Mouse (Mus musculus) liver, embryonic 12.5 days (tissue): ENCODE data around the gene Eif4a1. TPM values are rescaled to one million over a fixed set of nuclear protein-coding genes. Genes with fewer than 3 reads are reported as not detected.
A peak's percentile ranks its signal among the peaks of the same experiment; 100 is the strongest.

Experiments
- ATAC-seq: fragments of 200-750 bp; cut with Nextera tagmentation; 2 replicates; pipeline ENCODE4 v1.8.0; 2017; ENCODE audit warnings: moderate number of reproducible peaks, mild to moderate bottlenecking, moderate library complexity
- H3K27ac ChIP-seq: fragments of 300-500 bp; sonication (generic); 2 replicates; pipeline ENCODE4 v1.5.1; 2016; ENCODE audit warnings: mild to moderate bottlenecking
- H3K27me3 ChIP-seq: fragments of 300-500 bp; sonication (generic); replicated peaks from 2 replicates; pipeline ENCODE4 v1.6.1; 2016; ENCODE audit warnings: mild to moderate bottlenecking, moderate library complexity
- H3K36me3 ChIP-seq: fragments of 300-500 bp; sonication (generic); 2 replicates; pipeline ENCODE4 v1.6.1; 2016; ENCODE audit warnings: mild to moderate bottlenecking, moderate library complexity
- H3K4me1 ChIP-seq: fragments of 300-500 bp; sonication (generic); 2 replicates; pipeline ENCODE4 v1.6.1; 2016
- H3K4me2 ChIP-seq: fragments of 300-500 bp; sonication (generic); 2 replicates; pipeline ENCODE4 v1.6.1; 2016; ENCODE audit warnings: mild to moderate bottlenecking, moderate library complexity
- H3K4me3 ChIP-seq: fragments of 300-500 bp; sonication (generic); 2 replicates; pipeline ENCODE4 v1.5.1; 2016; ENCODE audit warnings: mild to moderate bottlenecking, moderate library complexity
- H3K9ac ChIP-seq: fragments of 300-500 bp; sonication (generic); 2 replicates; pipeline ENCODE4 v1.6.1; 2016; ENCODE audit warnings: mild to moderate bottlenecking, moderate library complexity
- H3K9me3 ChIP-seq: fragments of 300-500 bp; sonication (generic); replicated peaks from 2 replicates; pipeline ENCODE4 v1.6.1; 2016; ENCODE audit warnings: mild to moderate bottlenecking, moderate library complexity
- WGBS: fragments of 180-500 bp; shearing (Covaris S2); methylation state at CpG from one replicate; pipeline ENCODE4 v1.1.7; 2016; ENCODE audit not compliant: insufficient replicate concordance; 5-methylcytosine and 5-hydroxymethylcytosine counted together
- polyA plus RNA-seq: library from polyadenylated mRNA; unstranded; fragments of >200 nt; fragmentation: Nextera tagmentation; extraction: Ambion mirVana; gene quantifications from 2 replicates; pipeline ENCODE4 v1.2.1, GENCODE M21; 2016

Eif4a1 gene
- 393 and 408 TPM in 2 replicates for polyA plus RNA-seq

DNA sequence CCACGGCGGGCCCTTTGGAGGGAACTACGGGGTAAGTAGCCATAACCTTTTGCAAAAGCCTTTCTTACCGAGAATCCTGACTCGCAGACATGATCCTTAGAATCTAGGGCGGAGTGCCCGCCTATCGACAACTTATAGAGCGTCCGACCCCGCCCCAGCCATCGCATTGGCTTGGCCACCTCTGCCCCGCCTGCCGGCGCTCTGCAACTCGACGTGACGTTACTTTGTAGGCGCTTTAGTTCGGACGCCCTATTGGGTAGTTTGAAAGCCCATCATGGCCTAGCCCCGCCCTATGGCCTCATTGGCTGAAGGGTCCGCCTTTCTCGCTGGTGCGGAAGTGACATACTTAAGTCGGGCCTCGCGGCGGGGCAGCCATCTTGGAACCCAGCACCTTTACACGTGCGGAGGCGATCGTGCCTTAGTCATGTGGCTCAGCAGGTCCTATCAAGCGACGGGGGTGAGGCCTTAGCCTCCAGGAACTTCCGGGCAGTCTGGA, at the start of gene Eif4a1:
Gene Eif4a1, minus strand, starts transcription at position 213 of the 496 bp plus-strand sequence.
- ATAC-seq: peak; percentile 97
- Histone ChIP-seq H3K9ac (peak within 1 kb of the TSS; percentile 99), H3K27me3 (no peaks in the 10 kb centered on the region), H3K4me1 (peaks cover 58% of the 10 kb centered on the region), H3K9me3 (no peaks in the 10 kb centered on the region), H3K4me2 (peak within 1 kb of the TSS; percentile 89), H3K27ac (peak within 1 kb of the TSS; percentile 97), H3K36me3 (peaks cover 86% of the 10 kb centered on the region), H3K4me3 (peak within 1 kb of the TSS; percentile 96)
- WGBS: under 1% methylated on average over 36 of the region's 36 CpGs

GRCm38 (mm10) chr11:69720852-69721251, 48.6 kb upstream of the Eif4a1 start:
- WGBS: 76% methylated on average over 6 of the region's 6 CpGs
- peaks cover 46% of the 10 kb centered on the region for H3K4me1 ChIP-seq

GRCm38 (mm10) chr11:69719423-69719822, 47.2 kb upstream of the Eif4a1 start:
- Histone ChIP-seq H3K27me3 (no peaks in the 10 kb centered on the region), H3K36me3 (no peaks in the 10 kb centered on the region), H3K9ac (peak overlapping the region; percentile 66; the same call in 1 of the 2 replicates), H3K4me1 (peaks cover 50% of the 10 kb centered on the region), H3K4me3 (no peak overlapping the region), H3K4me2 (no peak overlapping the region), H3K27ac (peak overlapping the region; percentile 78), H3K9me3 (0 out of 2 replicates have a peak, but pooled peaks cover 4% of the 10 kb centered on the region)
- 65% methylated on average over 6 of the region's 6 CpGs for WGBS
- no peak for ATAC-seq

More at GRCm38 (mm10) chr11:69720852-69721251, 48.6 kb upstream of the Eif4a1 start:
- no peak overlapping the region for H3K4me2 ChIP-seq
- no peaks in the 10 kb centered on the region for H3K27me3 ChIP-seq
- no peak overlapping the region for H3K9ac ChIP-seq
- H3K27ac ChIP-seq: no peak overlapping the region
- H3K9me3 ChIP-seq: peaks cover 8% of the 10 kb centered on the region; the same call in 1 of the 2 replicates
- no peak for ATAC-seq
- no peaks in the 10 kb centered on the region for H3K36me3 ChIP-seq
- H3K4me3 ChIP-seq: no peak overlapping the region

GRCm38 (mm10) chr11:69718661-69719060, 46.4 kb upstream of the Eif4a1 start:
- H3K4me1 ChIP-seq: peaks cover 50% of the 10 kb centered on the region
- H3K4me2 ChIP-seq: peak overlapping the region; percentile 68
- H3K9me3 ChIP-seq: no peaks in the 10 kb centered on the region
- H3K9ac ChIP-seq: peak overlapping the region; percentile 66
- peak overlapping the region; percentile 30 for H3K4me3 ChIP-seq
- peak overlapping the region; percentile 78 for H3K27ac ChIP-seq
- H3K36me3 ChIP-seq: no peaks in the 10 kb centered on the region
- 14% methylated on average over 15 of the region's 15 CpGs for WGBS
- ATAC-seq: peak; percentile 94
- H3K27me3 ChIP-seq: no peaks in the 10 kb centered on the region

DNA sequence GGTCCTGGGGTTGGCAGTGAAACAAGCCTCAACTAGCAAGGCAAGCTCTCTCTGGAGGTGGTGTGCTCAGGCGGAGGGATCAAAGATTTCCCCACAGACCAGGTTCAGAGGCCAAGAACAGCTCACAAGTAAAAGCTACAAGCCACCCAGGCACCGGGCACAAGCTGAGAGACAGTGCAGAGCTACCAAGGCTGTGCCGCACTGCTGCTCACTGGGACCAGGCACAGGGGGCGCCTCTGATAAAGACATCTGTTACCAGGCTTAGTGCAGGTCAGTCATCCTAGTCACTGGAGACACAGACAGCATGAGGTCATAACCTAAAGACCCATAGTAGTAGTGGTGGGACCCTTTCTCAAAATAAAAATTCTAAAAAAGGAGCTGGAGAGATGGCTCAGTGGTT, 44.7 kb upstream of the Eif4a1 start:
- Histone ChIP-seq H3K9me3 (no peaks in the 10 kb centered on the region), H3K4me1 (peaks cover 42% of the 10 kb centered on the region), H3K4me2 (no peak overlapping the region), H3K27ac (0 out of 2 replicates have a peak overlapping the region, but pooled peaks have one; percentile 33), H3K9ac (no peak overlapping the region), H3K36me3 (no peaks in the 10 kb centered on the region), H3K4me3 (no peak overlapping the region), H3K27me3 (no peaks in the 10 kb centered on the region)
- WGBS: 60% methylated on average over 4 of the region's 4 CpGs
- 0 out of 2 replicates have a peak, but pooled peaks have one; percentile 9 for ATAC-seq

DNA sequence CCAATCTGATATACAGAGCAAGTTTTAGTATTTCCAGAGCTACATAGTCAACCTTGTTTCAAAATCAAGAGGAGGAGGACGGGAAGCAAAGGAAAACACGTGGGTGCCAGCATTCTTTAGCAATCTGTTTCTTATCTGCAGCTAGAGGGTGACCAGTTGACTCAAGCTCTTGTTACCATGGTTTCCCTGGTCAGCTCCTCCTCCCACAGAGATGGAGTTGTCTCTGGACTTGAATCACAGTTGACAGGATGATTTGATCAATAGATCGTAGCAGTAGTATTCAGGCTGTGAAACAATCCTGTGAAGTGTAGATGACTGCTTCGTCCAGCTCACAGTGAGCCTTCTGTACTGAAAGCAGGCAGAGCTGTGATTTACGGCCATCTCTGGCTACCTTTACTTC, 43.7 kb upstream of the Eif4a1 start:
- ATAC-seq: no peak
- 0 out of 2 replicates have a peak overlapping the region, but pooled peaks have one; percentile 20 for H3K27ac ChIP-seq
- H3K4me1 ChIP-seq: peaks cover 47% of the 10 kb centered on the region
- no peaks in the 10 kb centered on the region for H3K36me3 ChIP-seq
- H3K9me3 ChIP-seq: no peaks in the 10 kb centered on the region
- no peaks in the 10 kb centered on the region for H3K27me3 ChIP-seq
- no peak overlapping the region for H3K4me3 ChIP-seq
- H3K4me2 ChIP-seq: no peak overlapping the region
- no peak overlapping the region for H3K9ac ChIP-seq
- 32% methylated on average over 5 of the region's 5 CpGs for WGBS

DNA sequence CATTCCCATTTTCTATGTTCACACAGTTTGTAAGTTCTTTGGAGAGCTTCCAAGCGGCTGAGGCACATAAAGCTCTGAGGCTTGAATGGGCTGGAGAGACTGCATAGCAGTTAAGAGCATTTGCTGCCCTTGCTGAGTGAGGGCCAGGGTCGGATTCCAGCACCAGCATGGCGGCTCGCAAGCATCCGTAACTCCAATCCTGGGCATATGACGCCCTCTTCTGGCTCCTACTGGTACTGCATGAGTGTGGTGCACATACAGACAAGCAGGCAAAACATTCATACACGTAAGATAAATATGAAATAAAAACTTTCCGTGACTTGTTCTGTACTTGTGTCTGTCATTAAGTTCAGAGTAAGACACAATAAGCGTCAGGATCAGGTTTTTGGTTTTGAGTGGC, 43.3 kb upstream of the Eif4a1 start:
- Histone ChIP-seq H3K27ac (peak overlapping the region; percentile 13; the same call in 1 of the 2 replicates), H3K4me3 (no peak overlapping the region), H3K9ac (no peak overlapping the region), H3K4me1 (peaks cover 51% of the 10 kb centered on the region), H3K36me3 (no peaks in the 10 kb centered on the region), H3K27me3 (no peaks in the 10 kb centered on the region), H3K4me2 (no peak overlapping the region), H3K9me3 (no peaks in the 10 kb centered on the region)
- no peak for ATAC-seq
- 54% methylated on average over 9 of the region's 9 CpGs for WGBS

- no peak for ATAC-seq
- H3K4me2 ChIP-seq: no peak overlapping the region
- no peak overlapping the region; the same call in 1 of the 2 replicates for H3K27ac ChIP-seq
- H3K9ac ChIP-seq: no peak overlapping the region
- H3K4me1 ChIP-seq: peaks cover 58% of the 10 kb centered on the region
- H3K4me3 ChIP-seq: no peak overlapping the region
- no peaks in the 10 kb centered on the region for H3K36me3 ChIP-seq
- WGBS: 71% methylated on average over 18 of the region's 18 CpGs
- no peaks in the 10 kb centered on the region for H3K27me3 ChIP-seq
- H3K9me3 ChIP-seq: no peaks in the 10 kb centered on the region
Measured at GRCm38 (mm10) chr11:69714636-69715329, 42.6 kb upstream of the Eif4a1 start.

DNA sequence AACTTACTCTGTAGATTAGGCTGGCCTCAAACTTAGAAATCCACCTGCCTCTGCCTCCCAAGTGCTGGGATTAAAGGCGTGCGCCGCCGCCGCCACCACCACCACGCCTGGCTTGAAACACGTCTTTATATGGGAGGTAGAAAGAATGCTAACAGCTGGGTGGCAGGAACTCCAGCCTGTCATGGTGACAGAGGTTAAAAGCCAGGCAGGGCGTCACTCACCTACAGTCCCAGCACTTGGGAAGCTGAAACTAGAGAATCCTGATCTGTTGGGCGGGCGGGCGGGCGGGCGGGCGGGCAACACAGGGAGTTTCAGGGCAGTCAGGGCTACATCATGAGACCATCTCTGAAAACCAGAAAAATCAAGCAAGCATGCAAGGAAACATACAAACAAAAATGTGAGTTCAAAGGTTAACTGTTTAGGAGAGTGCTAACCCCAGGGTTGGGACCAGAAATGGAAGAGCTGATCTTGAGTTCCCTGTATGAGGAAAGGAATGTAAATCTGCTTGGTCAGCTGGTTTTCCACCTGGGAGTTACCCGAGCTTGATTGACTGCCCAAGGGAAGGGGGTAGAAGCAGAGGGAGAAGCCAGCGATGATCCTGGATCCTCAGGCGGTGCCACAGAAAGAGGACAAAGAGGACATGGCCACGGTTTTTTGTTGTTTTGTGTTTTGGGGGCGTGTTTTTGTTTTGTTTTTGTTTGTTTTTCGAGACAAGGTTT, 40.9 kb upstream of the Eif4a1 start:
- Histone ChIP-seq H3K9me3 (no peaks in the 10 kb centered on the region), H3K36me3 (no peaks in the 10 kb centered on the region), H3K4me3 (no peak overlapping the region), H3K27me3 (no peaks in the 10 kb centered on the region), H3K4me2 (no peak overlapping the region), H3K4me1 (peaks cover 50% of the 10 kb centered on the region), H3K27ac (no peak overlapping the region), H3K9ac (no peak overlapping the region)
- WGBS: 80% methylated on average over 20 of the region's 20 CpGs
- no peak for ATAC-seq

DNA sequence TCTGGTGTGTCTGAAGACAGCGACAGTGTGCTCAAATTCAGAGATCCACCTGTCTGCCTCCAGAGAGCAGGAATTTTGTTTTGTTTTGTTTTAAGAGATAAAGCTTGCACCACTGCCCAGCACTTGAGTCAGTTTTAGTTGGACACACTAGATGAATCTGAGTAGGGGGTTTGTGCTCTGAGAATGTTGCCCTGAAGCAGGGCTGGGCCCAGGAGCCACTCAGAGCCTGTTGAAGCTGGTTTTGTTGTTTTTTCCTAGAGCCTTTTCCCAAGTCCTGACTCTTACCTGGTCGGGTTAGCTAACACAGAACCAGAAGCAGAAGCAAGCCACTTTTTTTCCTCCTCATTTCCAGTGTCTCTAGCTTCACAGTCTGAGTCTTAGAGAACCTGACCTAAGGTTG, 38.9 kb upstream of the Eif4a1 start:
- H3K9ac ChIP-seq: peak overlapping the region; percentile 22; the same call in 1 of the 2 replicates
- H3K36me3 ChIP-seq: no peaks in the 10 kb centered on the region
- no peaks in the 10 kb centered on the region for H3K9me3 ChIP-seq
- H3K4me3 ChIP-seq: no peak overlapping the region
- 0 out of 2 replicates have a peak overlapping the region, but pooled peaks have one; percentile 15 for H3K27ac ChIP-seq
- H3K4me1 ChIP-seq: peaks cover 40% of the 10 kb centered on the region
- H3K4me2 ChIP-seq: no peak overlapping the region
- H3K27me3 ChIP-seq: no peaks in the 10 kb centered on the region
- WGBS: 62% methylated on average over 2 of the region's 2 CpGs
- no peak for ATAC-seq

DNA sequence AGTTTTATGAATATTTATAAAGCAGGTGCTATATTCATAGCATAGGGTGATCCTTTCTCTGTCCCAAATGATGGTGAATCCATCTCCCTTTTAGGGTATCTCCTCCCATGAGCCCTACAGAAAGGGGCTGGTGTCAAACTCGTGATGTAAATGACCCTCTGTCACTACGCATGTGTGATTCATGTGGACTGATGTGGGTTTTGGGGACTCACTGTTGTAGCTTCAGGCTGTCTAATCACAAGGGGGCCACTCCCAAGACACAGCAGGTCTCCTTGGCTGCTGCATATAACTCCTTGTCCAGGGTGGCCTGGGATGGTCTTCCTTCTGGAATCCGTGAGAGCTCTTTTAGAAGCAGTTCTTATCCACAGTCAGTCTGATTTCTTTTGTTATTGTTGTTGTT, 38.2 kb upstream of the Eif4a1 start:
- Histone ChIP-seq H3K4me1 (peaks cover 34% of the 10 kb centered on the region), H3K9ac (0 out of 2 replicates have a peak overlapping the region, but pooled peaks have one; percentile 2), H3K9me3 (no peaks in the 10 kb centered on the region), H3K4me3 (no peak overlapping the region), H3K36me3 (no peaks in the 10 kb centered on the region), H3K4me2 (0 out of 2 replicates have a peak overlapping the region, but pooled peaks have one; percentile 9), H3K27ac (peak overlapping the region; percentile 18; the same call in 1 of the 2 replicates), H3K27me3 (no peaks in the 10 kb centered on the region)
- ATAC-seq: peak; percentile 57
- 62% methylated on average over 3 of the region's 3 CpGs for WGBS
